Mouse (Mus musculus) hindbrain, embryonic 15.5 days (tissue): ENCODE measurements around the gene Bcat2. TPM values are rescaled to one million over a fixed set of nuclear protein-coding genes. Genes with fewer than 3 reads are reported as not detected.

ENCODE experiments used
- ATAC-seq: fragments of 200-750 bp; cut with Nextera tagmentation; 2 replicates; pipeline ENCODE4 v1.8.0; 2017; ENCODE audit warnings: low read depth, moderate number of reproducible peaks, moderate TSS enrichment; ENCODE audit not compliant: low FRiP score
- H3K27ac ChIP-seq: fragments of 300-500 bp; sonication (generic); replicated peaks from 2 replicates; pipeline ENCODE4 v1.5.1; 2015; ENCODE audit warnings: mild to moderate bottlenecking, inconsistent platforms
- H3K27me3 ChIP-seq: fragments of 300-500 bp; sonication (generic); 2 replicates; pipeline ENCODE4 v1.6.1; 2015; ENCODE audit warnings: control low read depth, inconsistent platforms
- H3K36me3 ChIP-seq: fragments of 300-500 bp; sonication (generic); 2 replicates; pipeline ENCODE4 v1.6.1; 2015; ENCODE audit warnings: control low read depth, inconsistent platforms
- H3K4me1 ChIP-seq: fragments of 300-500 bp; sonication (generic); replicated peaks from 2 replicates; pipeline ENCODE4 v1.6.1; 2015; ENCODE audit warnings: control low read depth, inconsistent platforms
- H3K4me2 ChIP-seq: fragments of 300-500 bp; sonication (generic); 2 replicates; pipeline ENCODE4 v1.6.1; 2015; ENCODE audit warnings: moderate library complexity, mild to moderate bottlenecking, inconsistent platforms
- H3K4me3 ChIP-seq: fragments of 300-500 bp; sonication (generic); 2 replicates; pipeline ENCODE4 v1.5.1; 2015; ENCODE audit warnings: mild to moderate bottlenecking, inconsistent platforms
- H3K9ac ChIP-seq: fragments of 300-500 bp; sonication (generic); 2 replicates; pipeline ENCODE4 v1.6.1; 2015; ENCODE audit warnings: inconsistent platforms
- H3K9me3 ChIP-seq: fragments of 300-500 bp; sonication (generic); 2 replicates; pipeline ENCODE4 v1.6.1; 2016; ENCODE audit warnings: control low read depth, inconsistent platforms
- WGBS: fragments of 180-500 bp; shearing (Covaris S2); methylation state at CpG from one replicate; pipeline ENCODE4 v1.1.7; 2015; 5-methylcytosine and 5-hydroxymethylcytosine counted together
- polyA plus RNA-seq: library from polyadenylated mRNA; unstranded; fragments of >200 nt; fragmentation: Nextera tagmentation; extraction: Ambion mirVana; gene quantifications from 2 replicates; pipeline ENCODE4 v1.2.1, GENCODE M21; 2015

Bcat2 gene
- polyA plus RNA-seq, 1 experiment from 2014 or later, result 22.2 TPM

- Histone ChIP-seq H3K27me3 (no peaks in the 10 kb centered on the region), H3K4me1 (no peaks in the 10 kb centered on the region), H3K27ac (no peak overlapping the region), H3K36me3 (no peaks in the 10 kb centered on the region), H3K4me3 (no peak overlapping the region), H3K9me3 (no peaks in the 10 kb centered on the region), H3K9ac (no peak overlapping the region), H3K4me2 (no peak overlapping the region)
- 92% methylated on average over 4 of the region's 4 CpGs for WGBS
- no peak for ATAC-seq
These were observed 25.2 kb downstream of the Bcat2 start for GRCm38 (mm10) chr7:45595176-45595575.

- Histone ChIP-seq H3K27ac (no peak overlapping the region), H3K27me3 (no peaks in the 10 kb centered on the region), H3K4me1 (no peaks in the 10 kb centered on the region), H3K9me3 (no peaks in the 10 kb centered on the region), H3K36me3 (no peaks in the 10 kb centered on the region), H3K4me2 (no peak overlapping the region), H3K4me3 (no peak overlapping the region), H3K9ac (no peak overlapping the region)
- 95% methylated on average over 1 of the region's 1 CpGs for WGBS
- ATAC-seq, result no peak
These were observed 26.2 kb downstream of the Bcat2 start for GRCm38 (mm10) chr7:45596107-45596506.

GRCm38 (mm10) chr7:45597013-45597412 is 27.1 kb downstream of the Bcat2 start:
- no peak overlapping the region for H3K4me3 ChIP-seq

GRCm38 (mm10) chr7:45597527-45597926 is 27.6 kb downstream of the Bcat2 start:
- no peak overlapping the region for H3K27ac ChIP-seq
- no peaks in the 10 kb centered on the region for H3K27me3 ChIP-seq
- H3K36me3 ChIP-seq, result no peaks in the 10 kb centered on the region
- no peaks in the 10 kb centered on the region for H3K9me3 ChIP-seq
- H3K4me1 ChIP-seq, result no peaks in the 10 kb centered on the region
- no peak overlapping the region for H3K4me2 ChIP-seq
- H3K9ac ChIP-seq, result no peak overlapping the region
- ATAC-seq, result no peak
- 91% methylated on average over 6 of the region's 6 CpGs for WGBS
- H3K4me3 ChIP-seq, result no peak overlapping the region

More at GRCm38 (mm10) chr7:45597013-45597412, 27.1 kb downstream of the Bcat2 start:
- H3K9ac ChIP-seq, result no peak overlapping the region
- H3K27me3 ChIP-seq, result no peaks in the 10 kb centered on the region
- no peaks in the 10 kb centered on the region for H3K4me1 ChIP-seq
- H3K4me2 ChIP-seq, result no peak overlapping the region
- no peak for ATAC-seq
- H3K36me3 ChIP-seq, result no peaks in the 10 kb centered on the region
- no peaks in the 10 kb centered on the region for H3K9me3 ChIP-seq
- WGBS, result 95% methylated on average over 5 of the region's 5 CpGs
- H3K27ac ChIP-seq, result no peak overlapping the region

- Histone ChIP-seq H3K36me3 (no peaks in the 10 kb centered on the region), H3K9me3 (no peaks in the 10 kb centered on the region), H3K9ac (no peak overlapping the region), H3K27me3 (no peaks in the 10 kb centered on the region), H3K4me3 (no peak overlapping the region), H3K27ac (no peak overlapping the region), H3K4me1 (no peaks in the 10 kb centered on the region), H3K4me2 (no peak overlapping the region)
- no peak for ATAC-seq
- 57% methylated on average over 18 of the region's 18 CpGs for WGBS
These were observed 29.3 kb downstream of the Bcat2 start for GRCm38 (mm10) chr7:45598960-45599879.

DNA sequence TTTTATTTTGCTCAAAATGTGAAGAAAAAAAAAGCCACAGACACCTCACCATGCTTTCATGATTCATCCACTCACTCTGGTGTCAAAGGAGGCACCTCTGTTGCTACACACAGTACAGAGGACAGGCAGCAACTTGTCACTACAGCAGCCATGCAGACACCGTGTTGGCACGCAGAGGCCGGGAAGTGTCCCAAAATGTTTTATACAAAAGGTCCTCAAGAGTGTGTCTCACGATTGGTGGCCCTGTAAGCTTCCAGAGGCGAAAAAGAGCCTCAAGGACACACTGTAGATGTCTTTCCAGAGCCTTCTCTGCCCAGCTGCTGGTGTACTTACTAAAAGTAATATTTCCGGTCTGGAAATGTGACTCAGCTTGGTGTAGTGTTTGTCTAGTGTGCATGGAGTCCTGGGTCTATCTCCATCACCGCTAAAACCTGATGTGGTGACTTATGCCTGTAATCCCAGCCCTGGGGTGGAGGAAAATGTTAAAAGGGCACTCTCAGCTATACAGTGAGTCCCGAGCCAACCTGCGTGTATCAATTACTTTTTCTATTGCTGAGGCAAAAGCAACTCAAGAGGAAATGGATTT is 35.8 kb downstream of the Bcat2 start:
- H3K9ac ChIP-seq, result no peak overlapping the region
- no peak for ATAC-seq
- no peaks in the 10 kb centered on the region for H3K27me3 ChIP-seq
- no peak overlapping the region for H3K27ac ChIP-seq
- no peaks in the 10 kb centered on the region for H3K9me3 ChIP-seq
- H3K36me3 ChIP-seq, result no peaks in the 10 kb centered on the region
- 86% methylated on average over 9 of the region's 9 CpGs for WGBS
- no peak overlapping the region for H3K4me3 ChIP-seq
- H3K4me1 ChIP-seq, result no peaks in the 10 kb centered on the region
- no peak overlapping the region for H3K4me2 ChIP-seq

DNA sequence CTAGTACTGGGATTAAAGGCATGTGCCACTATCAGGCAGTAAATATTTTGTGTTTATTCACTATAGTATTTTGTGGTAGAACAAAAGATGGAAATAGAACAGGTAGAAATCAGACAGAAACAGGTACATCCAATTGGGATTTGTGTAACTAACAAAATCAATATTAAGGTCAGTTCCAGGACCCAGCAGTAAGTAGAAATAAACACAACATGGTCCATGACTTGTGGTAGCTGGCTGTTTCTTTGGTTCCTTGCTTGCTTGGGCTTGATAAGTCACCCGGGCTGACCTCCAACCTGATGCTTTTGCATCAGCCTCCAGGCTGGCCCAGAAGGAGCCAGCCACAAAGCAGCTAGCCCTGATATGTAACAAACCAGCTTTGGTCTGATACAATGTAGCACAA is 39.6 kb downstream of the Bcat2 start:
- H3K4me1 ChIP-seq, result no peaks in the 10 kb centered on the region
- ATAC-seq, result no peak
- 82% methylated on average over 1 of the region's 1 CpGs for WGBS

GRCm38 (mm10) chr7:45616277-45616676 is 46.3 kb downstream of the Bcat2 start:
- no peaks in the 10 kb centered on the region for H3K36me3 ChIP-seq
- H3K9ac ChIP-seq, result no peak overlapping the region
- H3K9me3 ChIP-seq, result no peaks in the 10 kb centered on the region
- no peak overlapping the region for H3K27ac ChIP-seq
- H3K27me3 ChIP-seq, result peaks cover 36% of the 10 kb centered on the region
- H3K4me1 ChIP-seq, result peaks cover 7% of the 10 kb centered on the region
- no peak for ATAC-seq
- H3K4me3 ChIP-seq, result no peak overlapping the region
- 33% methylated on average over 6 of the region's 6 CpGs for WGBS
- no peak overlapping the region for H3K4me2 ChIP-seq

More for the DNA sequence above, 39.6 kb downstream of the Bcat2 start:
- Histone ChIP-seq H3K27me3 (no peaks in the 10 kb centered on the region), H3K9ac (no peak overlapping the region), H3K4me2 (no peak overlapping the region), H3K4me3 (no peak overlapping the region), H3K27ac (no peak overlapping the region), H3K9me3 (no peaks in the 10 kb centered on the region), H3K36me3 (no peaks in the 10 kb centered on the region)

DNA sequence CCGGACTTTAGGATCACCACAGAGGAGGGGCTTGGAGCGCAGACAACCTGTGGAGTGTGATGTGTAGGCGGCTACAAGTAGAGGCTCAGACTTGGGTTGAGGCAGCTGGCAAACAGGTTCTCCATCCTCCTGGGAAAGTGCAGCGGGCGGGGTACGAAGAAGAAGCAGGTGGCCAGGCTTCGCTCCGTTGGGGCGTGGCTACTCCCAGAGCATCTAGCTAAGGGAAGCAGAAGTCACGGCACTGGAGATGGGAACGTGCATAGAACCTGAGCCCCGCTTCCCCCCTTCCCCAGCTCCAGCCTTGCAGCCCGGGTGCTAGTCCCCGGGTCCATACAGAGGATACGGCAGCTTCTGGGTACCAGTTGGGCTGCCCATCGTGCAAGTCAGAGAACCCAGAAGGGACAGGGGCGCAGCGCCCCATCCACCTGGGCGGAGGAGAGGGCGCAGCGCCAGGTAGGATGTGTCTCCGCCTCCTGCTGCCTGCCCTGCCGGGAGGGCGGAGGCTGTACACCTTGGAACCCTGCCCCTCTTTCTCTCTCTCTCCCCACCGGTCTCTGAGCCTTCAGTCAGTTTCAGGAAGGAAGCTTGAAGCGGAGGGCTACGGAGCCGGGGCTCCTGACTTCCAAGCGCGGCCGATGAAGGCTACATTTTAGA is 47.2 kb downstream of the Bcat2 start, which contains the start of gene Fut1:
Fut1 (plus strand) TSS at position 248 of the 654 bp plus-strand sequence.
- H3K27me3 ChIP-seq, result peaks cover 36% of the 10 kb centered on the region
- peak within 1 kb of the TSS; percentile 16; the same call in 1 of the 2 replicates for H3K4me3 ChIP-seq
- no peaks in the 10 kb centered on the region for H3K36me3 ChIP-seq
- no peak for ATAC-seq
- peak within 1 kb of the TSS; percentile 44 for H3K4me2 ChIP-seq
- no peaks in the 10 kb centered on the region for H3K9me3 ChIP-seq
- no peak within 1 kb of the TSS for H3K9ac ChIP-seq
- no peak within 1 kb of the TSS for H3K27ac ChIP-seq
- WGBS, result 9% methylated on average over 31 of the region's 31 CpGs
- H3K4me1 ChIP-seq, result peaks cover 7% of the 10 kb centered on the region

- Histone ChIP-seq H3K27me3 (peaks cover 36% of the 10 kb centered on the region), H3K9me3 (no peaks in the 10 kb centered on the region), H3K4me3 (no peak overlapping the region), H3K4me1 (peaks cover 7% of the 10 kb centered on the region), H3K27ac (no peak overlapping the region), H3K4me2 (no peak overlapping the region), H3K36me3 (no peaks in the 10 kb centered on the region), H3K9ac (no peak overlapping the region)
- WGBS, result 72% methylated on average over 5 of the region's 5 CpGs
- no peak for ATAC-seq
These were observed 48.4 kb downstream of the Bcat2 start for GRCm38 (mm10) chr7:45618316-45618715.

GRCm38 (mm10) chr7:45619592-45619991 is 49.6 kb downstream of the Bcat2 start:
- H3K4me2 ChIP-seq, result no peak overlapping the region
- no peaks in the 10 kb centered on the region for H3K9me3 ChIP-seq
- H3K4me3 ChIP-seq, result no peak overlapping the region
- peaks cover 7% of the 10 kb centered on the region for H3K4me1 ChIP-seq
- H3K36me3 ChIP-seq, result no peaks in the 10 kb centered on the region
- WGBS, result 86% methylated on average over 5 of the region's 5 CpGs
- H3K27me3 ChIP-seq, result peaks cover 36% of the 10 kb centered on the region
- H3K27ac ChIP-seq, result no peak overlapping the region
- no peak for ATAC-seq
- no peak overlapping the region for H3K9ac ChIP-seq

GRCm38 (mm10) chr7:45621443-45621842 is 51.5 kb downstream of the Bcat2 start, which contains the start of gene Izumo1:
Gene Izumo1 (plus strand): TSS chr7:45621811.
- Histone ChIP-seq H3K4me3 (no peak within 1 kb of the TSS), H3K4me2 (peak within 1 kb of the TSS; percentile 13; the same call in 1 of the 2 replicates), H3K27me3 (peaks cover 30% of the 10 kb centered on the region), H3K9ac (no peak within 1 kb of the TSS), H3K9me3 (no peaks in the 10 kb centered on the region), H3K27ac (no peak within 1 kb of the TSS), H3K36me3 (no peaks in the 10 kb centered on the region), H3K4me1 (peaks cover 7% of the 10 kb centered on the region)
- WGBS, result 30% methylated on average over 9 of the region's 9 CpGs
- no peak for ATAC-seq
